Mouse (Mus musculus) megakaryocyte-erythroid progenitor cell, adult 5-6 weeks (primary cell): ENCODE measurements around the gene Mcrip2. TPM values are rescaled to one million over a fixed set of nuclear protein-coding genes. Genes with fewer than 3 reads are reported as not detected.

Experiments used
- ATAC-seq: replicated peaks from 2 replicates; pipeline ENCODE4 v1.8.0; 2016; ENCODE audit warnings: mild to moderate bottlenecking, inconsistent platforms; ENCODE audit not compliant: severe bottlenecking, poor library complexity, low FRiP score, low TSS enrichment
- total RNA-seq, 2 experiments: library from RNA; stranded (forward) in 1 of 2; stranded (reverse) in 1 of 2; fragments of 200-1000, 215-1000 nt in 1 of 2; fragments of >200 nt in 1 of 2; fragmentation: Nextera tagmentation in 1 of 2; gene quantifications; 2 replicates each; pipeline ENCODE4 v1.2.3; 2014 to 2017

Gene Mcrip2
- total RNA-seq, 2 experiments from 2014 or later = 35.6 to 87.4 TPM

GRCm38 (mm10) chr17:25837533-25837932, 31.0 kb downstream of the Mcrip2 start:
- ATAC-seq = no peak

- 0 out of 2 replicates have a peak, but pooled peaks have one; percentile 12 for ATAC-seq
Measured at GRCm38 (mm10) chr17:25837076-25837410, 31.5 kb downstream of the Mcrip2 start, which contains the start of gene Rhbdl1. Gene Rhbdl1 (minus strand): TSS chr17:25837295.

DNA sequence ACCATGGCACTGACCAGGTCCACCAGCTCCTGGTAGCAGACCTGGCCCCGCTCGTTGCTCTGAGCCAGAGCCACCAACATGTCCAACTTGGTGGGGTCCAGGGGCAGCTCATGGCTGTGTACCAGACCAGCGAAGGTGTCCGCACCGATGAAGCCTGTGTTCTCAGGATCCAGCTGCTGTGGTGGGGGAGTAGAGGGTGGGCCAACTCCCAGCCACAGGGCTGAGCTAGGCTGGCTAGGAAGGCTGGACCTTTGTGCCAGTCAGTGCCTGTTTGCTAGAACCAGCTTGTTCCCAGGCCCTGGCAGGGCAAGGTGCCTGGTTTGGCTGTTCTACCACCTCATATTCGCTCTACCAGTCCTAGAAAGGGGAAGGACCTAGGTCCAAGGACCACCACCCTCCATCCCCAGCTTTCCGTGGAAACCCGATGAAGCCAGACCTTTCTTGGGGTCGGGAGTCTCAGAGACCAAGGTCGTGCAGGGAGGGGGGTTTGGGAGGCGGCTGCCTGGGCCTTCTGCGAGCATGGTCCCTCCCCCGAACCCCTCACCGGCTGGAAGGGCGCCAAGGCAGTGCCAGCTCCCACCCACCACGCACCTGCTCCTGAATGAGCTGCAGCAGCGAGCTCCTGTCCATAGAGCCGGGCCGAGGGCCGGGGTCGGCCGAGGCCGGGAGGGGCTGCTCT, 32.0 kb downstream of the Mcrip2 start:
- ATAC-seq = no peak

DNA sequence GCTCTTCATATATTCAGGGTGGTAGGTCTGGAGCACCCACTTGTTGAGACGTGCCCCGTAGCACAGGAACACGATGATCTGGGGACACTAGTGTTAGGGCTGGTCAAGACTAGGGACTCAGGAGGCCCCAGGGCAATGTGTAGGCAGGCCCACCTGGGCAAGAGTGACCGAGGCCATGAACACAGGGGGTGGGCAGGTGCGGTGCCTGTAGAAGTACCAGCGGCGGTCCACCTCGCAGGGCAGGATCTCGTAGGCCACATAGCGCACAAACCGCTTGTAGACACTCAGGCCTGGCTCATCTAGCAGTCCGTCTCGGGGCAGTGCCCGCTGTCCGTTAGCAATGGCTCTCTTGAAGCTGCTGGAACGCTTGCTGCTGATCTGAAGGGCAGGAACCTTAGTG, 32.7 kb downstream of the Mcrip2 start:
- no peak for ATAC-seq

DNA sequence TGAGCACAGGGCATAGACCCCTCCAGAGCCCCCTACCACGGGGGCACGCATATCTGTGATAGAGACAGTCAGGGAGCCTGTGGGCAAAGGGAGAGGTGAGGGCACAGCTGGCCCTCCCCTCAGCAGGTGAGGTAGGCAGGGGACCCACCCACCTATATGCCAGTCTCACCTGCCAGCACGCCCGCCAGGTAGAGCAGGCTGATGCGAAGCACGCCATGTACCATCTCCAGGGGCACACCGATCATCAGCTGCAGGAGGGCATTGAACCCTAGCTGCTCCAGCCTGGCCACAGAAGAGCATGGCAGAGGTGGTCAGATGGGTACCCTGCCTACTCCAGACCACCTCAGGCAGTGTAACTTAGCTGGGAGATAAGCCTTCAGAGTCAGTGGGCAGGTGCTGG, 33.3 kb downstream of the Mcrip2 start:
- no peak for ATAC-seq

- ATAC-seq = no peak
Measured at GRCm38 (mm10) chr17:25834595-25835222, 33.9 kb downstream of the Mcrip2 start.

- no peak for ATAC-seq
Measured at GRCm38 (mm10) chr17:25833961-25834594, 34.5 kb downstream of the Mcrip2 start.

- peak; percentile 7; the same call in 1 of the 2 replicates for ATAC-seq
Measured at GRCm38 (mm10) chr17:25833291-25833663, 35.3 kb downstream of the Mcrip2 start, which contains the start of gene Stub1. Gene Stub1 (minus strand): TSS chr17:25833404.

DNA sequence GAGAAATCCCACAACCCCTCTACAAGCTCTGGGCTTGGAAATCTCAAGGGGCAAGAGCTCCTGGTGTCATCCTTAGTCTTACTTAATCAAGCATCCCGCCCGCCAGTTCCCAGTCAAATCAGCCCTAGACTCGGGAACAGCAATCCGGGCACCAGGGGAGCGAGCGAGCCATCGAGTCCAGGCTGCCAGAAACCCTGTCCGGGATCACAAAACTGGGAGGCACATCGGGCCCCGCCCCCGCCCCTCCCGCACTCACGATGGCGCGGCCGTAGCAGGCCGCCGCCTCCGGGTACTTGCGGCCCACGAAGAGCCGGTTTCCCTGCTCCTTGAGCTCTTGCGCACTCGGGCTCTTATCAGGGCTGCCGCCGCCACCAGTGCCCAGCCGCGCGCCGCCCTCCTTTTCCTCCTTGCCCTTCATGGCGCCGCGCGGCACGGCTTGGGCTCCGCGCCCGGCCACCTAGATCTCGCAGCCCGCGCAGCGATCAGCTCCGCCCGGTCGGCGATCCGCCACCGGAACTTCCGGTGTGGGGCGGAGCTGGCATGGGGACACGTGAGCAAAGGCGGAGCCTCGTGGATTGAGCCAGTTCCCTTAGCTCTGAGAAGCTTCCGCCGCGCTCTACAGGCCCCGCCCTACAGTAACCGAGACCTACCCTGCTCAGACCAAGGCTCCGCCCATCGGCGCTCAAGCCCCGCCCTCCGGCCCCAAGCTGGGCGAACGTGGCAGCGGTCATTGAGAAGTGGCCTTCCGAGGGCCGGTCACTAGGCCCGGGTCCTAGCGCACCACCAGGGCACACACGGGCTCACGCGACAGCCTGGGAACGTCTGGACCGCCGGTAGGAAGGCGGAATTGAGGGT, 35.9 kb downstream of the Mcrip2 start:
- peak; percentile 72 for ATAC-seq

GRCm38 (mm10) chr17:25831451-25832281, 36.9 kb downstream of the Mcrip2 start:
- ATAC-seq = no peak

GRCm38 (mm10) chr17:25830806-25831431, 37.6 kb downstream of the Mcrip2 start:
- no peak for ATAC-seq

- ATAC-seq = no peak
Measured at GRCm38 (mm10) chr17:25830200-25830753, 38.3 kb downstream of the Mcrip2 start.

- ATAC-seq = no peak
Measured at GRCm38 (mm10) chr17:25829558-25830017, 39.0 kb downstream of the Mcrip2 start.

GRCm38 (mm10) chr17:25828712-25829557, 39.6 kb downstream of the Mcrip2 start, which contains the start of gene Jmjd8:
Gene Jmjd8 (plus strand): TSS chr17:25828867.
- peak; percentile 41 for ATAC-seq

DNA sequence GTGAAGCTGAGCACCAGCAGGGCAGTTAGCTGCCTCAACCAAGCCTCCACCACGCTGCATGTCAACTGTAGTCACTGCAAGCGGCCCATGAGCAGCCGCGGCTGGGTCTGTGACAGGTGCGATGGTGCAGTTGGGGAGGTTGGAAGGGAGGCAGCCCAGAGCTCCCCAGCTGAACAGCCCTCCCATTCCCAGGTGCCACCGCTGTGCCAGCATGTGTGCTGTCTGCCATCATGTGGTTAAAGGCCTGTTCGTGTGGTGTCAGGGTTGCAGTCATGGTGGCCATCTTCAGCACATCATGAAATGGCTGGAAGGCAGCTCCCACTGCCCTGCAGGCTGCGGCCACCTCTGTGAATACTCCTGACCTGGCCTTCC, 40.4 kb downstream of the Mcrip2 start:
- no peak for ATAC-seq

GRCm38 (mm10) chr17:25827546-25828222, 40.9 kb downstream of the Mcrip2 start:
- no peak for ATAC-seq

DNA sequence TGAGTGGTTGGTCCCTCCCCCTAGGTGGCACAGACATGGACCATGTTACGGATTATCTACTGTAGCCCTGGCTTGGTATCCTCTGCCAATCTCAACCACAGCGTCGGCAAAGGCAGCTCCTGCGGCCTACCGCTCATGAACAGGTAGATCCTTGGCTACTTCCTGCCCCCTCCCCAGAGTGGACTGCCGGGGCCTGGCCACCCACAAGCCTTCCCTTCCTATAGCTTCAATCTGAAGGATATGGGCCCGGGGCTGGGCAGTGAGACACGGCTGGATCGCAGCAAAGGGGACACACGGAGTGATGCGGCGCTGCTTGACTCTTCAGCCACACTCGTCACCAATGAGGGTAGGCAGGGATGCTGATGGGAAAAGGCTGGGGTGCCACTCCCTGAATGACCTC, 41.6 kb downstream of the Mcrip2 start:
- no peak for ATAC-seq
